Mouse (Mus musculus): ENCODE measurements around the gene Pagr1b. TPM values are rescaled to one million over a fixed set of nuclear protein-coding genes. Genes with fewer than 3 reads are reported as not detected.
A peak's percentile ranks its signal among the peaks of the same experiment; 100 is the strongest.

The Pagr1b gene
- not detected in 2 replicates for polyA plus RNA-seq (2014; fragmentation: Nextera tagmentation; extraction: Ambion mirVana)

GRCm38 (mm10) chr7:127016481-127016485 is at the start of gene Pagr1b:
TSS of gene Pagr1b (minus strand) at chr7:127016484.
- Histone ChIP-seq H3K9me3 (ENCODE audit: control insufficient read depth, low read depth, low read length) (no peaks in the 10 kb centered on the region), H3K9ac (replicated peaks; ENCODE audit: low read depth, low read length) (peak within 1 kb of the TSS; percentile 68), H3K4me2 (replicated peaks; ENCODE audit: low read depth, low read length) (peak within 1 kb of the TSS; percentile 79), H3K36me3 (ENCODE audit: control insufficient read depth, insufficient read depth, low read length) (peaks cover 12% of the 10 kb centered on the region), H3K27ac (ENCODE audit: low read length) (peak within 1 kb of the TSS; percentile 97), H3K27me3 (ENCODE audit: control insufficient read depth, insufficient read depth, low read length) (no peaks in the 10 kb centered on the region), H3K4me3 (ENCODE audit: low read depth, low read length) (peak within 1 kb of the TSS; percentile 62), H3K4me1 (ENCODE audit: control insufficient read depth, insufficient read depth, low read length) (peaks cover 47% of the 10 kb centered on the region)
- no peak for ATAC-seq (ENCODE audit: insufficient number of reproducible peaks, insufficient read depth, low FRiP score, low read depth)

- Histone ChIP-seq H3K9me3 (ENCODE audit: control insufficient read depth, low read depth, low read length) (no peaks in the 10 kb centered on the region), H3K4me3 (ENCODE audit: low read depth, low read length) (no peak overlapping the region)
- ATAC-seq (ENCODE audit: insufficient number of reproducible peaks, insufficient read depth, low FRiP score, low read depth), result no peak
These were observed 49.3 kb upstream of the Pagr1b start for GRCm38 (mm10) chr7:127065538-127065937.

GRCm38 (mm10) chr7:127055026-127055585 is 38.8 kb upstream of the Pagr1b start:
- no peaks in the 10 kb centered on the region for H3K4me1 ChIP-seq (ENCODE audit: control insufficient read depth, insufficient read depth, low read length)
- WGBS, result 57% methylated on average over 5 of the region's 5 CpGs
- ATAC-seq (ENCODE audit: insufficient number of reproducible peaks, insufficient read depth, low FRiP score, low read depth), result no peak
- H3K36me3 ChIP-seq (ENCODE audit: control insufficient read depth, insufficient read depth, low read length), result no peaks in the 10 kb centered on the region
- H3K9me3 ChIP-seq (ENCODE audit: control insufficient read depth, low read depth, low read length), result no peaks in the 10 kb centered on the region
- H3K27me3 ChIP-seq (ENCODE audit: control insufficient read depth, insufficient read depth, low read length), result no peaks in the 10 kb centered on the region
- H3K4me3 ChIP-seq (ENCODE audit: low read depth, low read length), result no peak overlapping the region
- H3K4me2 ChIP-seq (replicated peaks; ENCODE audit: low read depth, low read length), result no peak overlapping the region
- no peak overlapping the region for H3K27ac ChIP-seq (ENCODE audit: low read length)
- no peak overlapping the region for H3K9ac ChIP-seq (replicated peaks; ENCODE audit: low read depth, low read length)

More at GRCm38 (mm10) chr7:127065538-127065937, 49.3 kb upstream of the Pagr1b start:
- Histone ChIP-seq H3K4me1 (ENCODE audit: control insufficient read depth, insufficient read depth, low read length) (no peaks in the 10 kb centered on the region), H3K27ac (ENCODE audit: low read length) (no peak overlapping the region), H3K36me3 (ENCODE audit: control insufficient read depth, insufficient read depth, low read length) (no peaks in the 10 kb centered on the region), H3K27me3 (ENCODE audit: control insufficient read depth, insufficient read depth, low read length) (no peaks in the 10 kb centered on the region), H3K9ac (replicated peaks; ENCODE audit: low read depth, low read length) (no peak overlapping the region), H3K4me2 (replicated peaks; ENCODE audit: low read depth, low read length) (no peak overlapping the region)
- 85% methylated on average over 6 of the region's 6 CpGs for WGBS

GRCm38 (mm10) chr7:127041851-127042672 is 25.8 kb upstream of the Pagr1b start, which contains the start of gene Kif22:
TSS of gene Kif22 (minus strand) at chr7:127042471.
- Histone ChIP-seq H3K36me3 (ENCODE audit: control insufficient read depth, insufficient read depth, low read length) (no peaks in the 10 kb centered on the region; the same call in 1 of the 2 replicates), H3K9me3 (ENCODE audit: control insufficient read depth, low read depth, low read length) (no peaks in the 10 kb centered on the region), H3K9ac (replicated peaks; ENCODE audit: low read depth, low read length) (peak within 1 kb of the TSS; percentile 54), H3K4me1 (ENCODE audit: control insufficient read depth, insufficient read depth, low read length) (peaks cover 6% of the 10 kb centered on the region), H3K27me3 (ENCODE audit: control insufficient read depth, insufficient read depth, low read length) (no peaks in the 10 kb centered on the region), H3K4me3 (ENCODE audit: low read depth, low read length) (peak within 1 kb of the TSS; percentile 62), H3K4me2 (replicated peaks; ENCODE audit: low read depth, low read length) (peak within 1 kb of the TSS; percentile 60), H3K27ac (ENCODE audit: low read length) (peak within 1 kb of the TSS; percentile 48; the same call in 1 of the 2 replicates)
- peak; percentile 87 for ATAC-seq (ENCODE audit: insufficient number of reproducible peaks, insufficient read depth, low FRiP score, low read depth)
- WGBS, result under 1% methylated on average over 53 of the region's 53 CpGs

- Histone ChIP-seq H3K27ac (ENCODE audit: low read length) (no peak overlapping the region), H3K4me1 (ENCODE audit: control insufficient read depth, insufficient read depth, low read length) (peaks cover 6% of the 10 kb centered on the region; the same call in 1 of the 2 replicates), H3K36me3 (ENCODE audit: control insufficient read depth, insufficient read depth, low read length) (peaks cover 56% of the 10 kb centered on the region), H3K4me2 (replicated peaks; ENCODE audit: low read depth, low read length) (no peak overlapping the region), H3K9ac (replicated peaks; ENCODE audit: low read depth, low read length) (no peak overlapping the region), H3K9me3 (ENCODE audit: control insufficient read depth, low read depth, low read length) (no peaks in the 10 kb centered on the region), H3K27me3 (ENCODE audit: control insufficient read depth, insufficient read depth, low read length) (no peaks in the 10 kb centered on the region), H3K4me3 (ENCODE audit: low read depth, low read length) (no peak overlapping the region)
- WGBS, result 81% methylated on average over 1 of the region's 1 CpGs
- no peak for ATAC-seq (ENCODE audit: insufficient number of reproducible peaks, insufficient read depth, low FRiP score, low read depth)
These were observed 15.0 kb upstream of the Pagr1b start for GRCm38 (mm10) chr7:127031244-127031643.

GRCm38 (mm10) chr7:127030172-127030571 is 13.9 kb upstream of the Pagr1b start:
- no peak overlapping the region for H3K4me2 ChIP-seq (replicated peaks; ENCODE audit: low read depth, low read length)
- H3K9me3 ChIP-seq (ENCODE audit: control insufficient read depth, low read depth, low read length), result no peaks in the 10 kb centered on the region
- H3K36me3 ChIP-seq (ENCODE audit: control insufficient read depth, insufficient read depth, low read length), result peaks cover 49% of the 10 kb centered on the region
- no peak overlapping the region for H3K27ac ChIP-seq (ENCODE audit: low read length)
- no peaks in the 10 kb centered on the region for H3K27me3 ChIP-seq (ENCODE audit: control insufficient read depth, insufficient read depth, low read length)
- 97% methylated on average over 1 of the region's 1 CpGs for WGBS
- peaks cover 6% of the 10 kb centered on the region; the same call in 1 of the 2 replicates for H3K4me1 ChIP-seq (ENCODE audit: control insufficient read depth, insufficient read depth, low read length)
- no peak for ATAC-seq (ENCODE audit: insufficient number of reproducible peaks, insufficient read depth, low FRiP score, low read depth)
- H3K9ac ChIP-seq (replicated peaks; ENCODE audit: low read depth, low read length), result no peak overlapping the region
- no peak overlapping the region for H3K4me3 ChIP-seq (ENCODE audit: low read depth, low read length)

- WGBS, result 63% methylated on average over 8 of the region's 8 CpGs
- H3K36me3 ChIP-seq (ENCODE audit: control insufficient read depth, insufficient read depth, low read length), result peaks cover 46% of the 10 kb centered on the region
- no peak for ATAC-seq (ENCODE audit: insufficient number of reproducible peaks, insufficient read depth, low FRiP score, low read depth)
- H3K9me3 ChIP-seq (ENCODE audit: control insufficient read depth, low read depth, low read length), result no peaks in the 10 kb centered on the region
- H3K4me1 ChIP-seq (ENCODE audit: control insufficient read depth, insufficient read depth, low read length), result peaks cover 25% of the 10 kb centered on the region
- H3K4me3 ChIP-seq (ENCODE audit: low read depth, low read length), result peak overlapping the region; percentile 95
- H3K4me2 ChIP-seq (replicated peaks; ENCODE audit: low read depth, low read length), result peak overlapping the region; percentile 53
- peak overlapping the region; percentile 99 for H3K27ac ChIP-seq (ENCODE audit: low read length)
- no peaks in the 10 kb centered on the region for H3K27me3 ChIP-seq (ENCODE audit: control insufficient read depth, insufficient read depth, low read length)
- H3K9ac ChIP-seq (replicated peaks; ENCODE audit: low read depth, low read length), result peak overlapping the region; percentile 37
These were observed 11.6 kb upstream of the Pagr1b start for GRCm38 (mm10) chr7:127027885-127028284.

GRCm38 (mm10) chr7:127026984-127027726 is 10.9 kb upstream of the Pagr1b start, which contains the start of gene Maz:
TSS of gene Maz (minus strand) at chr7:127027037.
- H3K27ac ChIP-seq (ENCODE audit: low read length), result peak within 1 kb of the TSS; percentile 99
- under 1% methylated on average over 55 of the region's 63 CpGs for WGBS
- H3K4me1 ChIP-seq (ENCODE audit: control insufficient read depth, insufficient read depth, low read length), result peaks cover 32% of the 10 kb centered on the region
- H3K4me3 ChIP-seq (ENCODE audit: low read depth, low read length), result peak within 1 kb of the TSS; percentile 95
- peak; percentile 90 for ATAC-seq (ENCODE audit: insufficient number of reproducible peaks, insufficient read depth, low FRiP score, low read depth)
- H3K36me3 ChIP-seq (ENCODE audit: control insufficient read depth, insufficient read depth, low read length), result peaks cover 46% of the 10 kb centered on the region
- peak within 1 kb of the TSS; percentile 99 for H3K9ac ChIP-seq (replicated peaks; ENCODE audit: low read depth, low read length)
- H3K4me2 ChIP-seq (replicated peaks; ENCODE audit: low read depth, low read length), result peak within 1 kb of the TSS; percentile 99
- H3K9me3 ChIP-seq (ENCODE audit: control insufficient read depth, low read depth, low read length), result no peaks in the 10 kb centered on the region
- no peaks in the 10 kb centered on the region for H3K27me3 ChIP-seq (ENCODE audit: control insufficient read depth, insufficient read depth, low read length)
